Mouse (Mus musculus) embryo, embryonic 11.5 days (tissue): Measurements from ENCODE around the gene Iqschfp.

ENCODE experiments used
- DNase-seq: peaks from one replicate; pipeline ENCODE4 v3.0.0-alpha.2; 2012; ENCODE audit warnings: low read depth, low spot score

The Iqschfp gene

DNA sequence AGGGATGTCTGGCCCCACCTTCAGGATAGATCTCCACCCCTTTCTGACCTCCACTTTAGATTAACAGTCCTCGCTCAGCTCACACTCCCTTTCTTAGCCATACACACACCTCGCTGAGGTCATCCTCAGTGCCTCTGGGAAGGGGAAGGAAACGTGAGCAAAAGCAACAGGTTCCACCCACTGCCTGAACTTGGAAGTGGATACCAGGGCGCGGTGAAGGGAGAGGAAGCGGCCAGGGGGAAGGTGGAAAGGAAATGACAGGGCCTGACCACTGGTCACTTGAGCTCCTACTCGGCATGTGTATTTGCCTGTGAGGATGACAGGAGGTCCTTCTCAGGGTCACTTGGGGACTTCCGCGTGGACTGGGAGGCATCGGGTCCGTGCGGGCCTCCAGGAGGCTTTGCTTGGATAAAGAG is 601.1 kb downstream of the Iqschfp start:
- peak; percentile 35 for DNase-seq

- DNase-seq, result peak; percentile 76
Observed at GRCm38 (mm10) chr3:68493586-68494295, 601.7 kb downstream of the Iqschfp start.

DNA sequence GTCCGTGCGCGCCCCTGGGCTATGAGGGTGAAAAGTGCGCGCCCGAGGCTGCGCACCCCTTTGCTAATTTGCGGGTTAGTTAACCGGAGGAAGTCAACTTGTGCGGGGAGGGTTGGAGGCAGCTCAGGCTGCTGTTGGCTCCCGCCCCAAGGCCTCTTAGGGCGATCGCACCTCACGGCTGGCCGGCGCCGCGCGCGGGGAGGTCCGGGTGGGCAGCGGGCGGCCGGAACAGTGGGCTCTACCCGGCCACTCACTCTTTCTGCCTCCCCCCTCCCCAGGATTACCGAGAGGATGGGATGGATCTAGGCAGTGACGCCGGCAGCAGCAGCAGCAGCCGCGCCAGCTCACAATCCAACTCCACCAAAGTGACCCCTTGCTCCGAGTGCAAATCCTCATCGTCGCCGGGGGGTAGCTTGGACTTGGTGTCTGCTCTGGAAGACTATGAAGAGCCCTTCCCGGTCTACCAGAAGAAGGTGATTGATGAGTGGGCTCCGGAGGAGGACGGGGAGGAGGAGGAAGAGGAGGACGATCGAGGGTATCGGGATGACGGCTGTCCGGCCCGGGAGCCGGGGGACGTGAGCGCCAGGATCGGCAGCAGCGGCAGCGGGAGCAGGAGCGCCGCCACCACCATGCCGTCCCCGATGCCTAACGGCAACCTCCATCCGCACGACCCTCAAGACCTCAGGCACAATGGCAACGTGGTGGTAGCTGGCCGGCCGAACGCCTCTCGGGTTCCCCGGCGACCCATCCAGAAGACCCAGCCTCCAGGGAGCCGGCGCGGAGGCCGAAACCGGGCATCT is 602.5 kb downstream of the Iqschfp start:
- DNase-seq, result no peak

- peak; percentile 47 for DNase-seq
Observed at GRCm38 (mm10) chr3:68495096-68495735, 603.2 kb downstream of the Iqschfp start.

GRCm38 (mm10) chr3:68495736-68496242 is 603.8 kb downstream of the Iqschfp start:
- DNase-seq, result no peak

- DNase-seq, result no peak
Observed at GRCm38 (mm10) chr3:68496513-68496912, 604.5 kb downstream of the Iqschfp start.

DNA sequence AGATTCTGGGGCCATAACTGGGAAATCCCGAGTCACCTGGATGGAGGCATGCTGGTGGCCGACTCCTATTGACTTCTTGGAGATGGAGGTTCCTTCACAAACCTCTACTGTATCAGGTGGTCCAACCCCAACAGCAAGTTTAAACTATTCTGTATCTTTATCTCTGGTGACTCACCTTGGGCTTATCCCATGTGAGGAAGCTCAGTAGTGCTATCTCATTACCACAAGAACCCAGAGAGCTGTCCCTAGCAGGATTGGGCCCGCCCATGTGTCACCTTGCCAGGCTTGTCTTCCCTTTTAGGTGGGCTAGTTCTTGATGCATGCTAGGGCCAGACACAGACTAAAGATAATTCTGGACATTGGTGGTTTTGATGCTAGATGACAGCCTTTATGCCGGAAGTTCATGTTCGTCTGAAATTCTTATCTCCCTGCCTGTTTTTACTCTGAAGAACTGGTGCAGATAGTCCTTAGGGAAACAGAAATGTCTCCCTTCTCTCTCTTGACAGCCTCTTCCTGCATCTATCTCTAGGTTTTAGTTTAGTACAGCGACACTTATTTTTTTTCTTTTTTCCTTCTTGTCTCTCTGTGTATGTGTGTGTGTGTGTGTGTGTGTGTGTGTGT is 607.6 kb downstream of the Iqschfp start:
- no peak for DNase-seq

- no peak for DNase-seq
Observed at GRCm38 (mm10) chr3:68504838-68505237, 612.8 kb downstream of the Iqschfp start.

DNA sequence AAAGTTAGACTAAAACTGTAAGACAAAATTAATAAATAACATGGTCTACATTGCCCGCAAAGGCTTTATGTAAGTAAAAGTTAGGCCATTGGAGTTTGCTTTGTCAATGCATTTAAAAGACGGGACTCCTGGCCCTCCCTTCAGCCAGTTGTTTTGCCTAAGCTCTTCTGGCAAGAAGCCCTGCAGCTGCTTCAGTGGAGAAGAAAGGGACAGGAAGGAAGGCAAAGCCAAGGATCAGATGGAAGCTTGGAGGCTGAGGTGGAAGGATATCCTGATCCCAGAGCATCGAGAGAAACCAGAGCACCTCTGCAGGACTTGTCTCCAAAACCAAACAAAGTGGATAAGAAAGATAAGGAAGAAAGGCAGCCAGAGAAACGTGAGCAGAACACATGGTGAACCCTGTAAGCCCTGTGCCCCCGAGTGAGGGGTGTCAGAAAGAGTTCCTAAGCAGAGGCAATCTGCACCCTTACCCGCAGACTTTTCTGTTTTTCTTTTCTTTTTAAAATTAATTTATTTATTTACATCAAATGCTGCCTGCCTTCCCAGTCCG is 614.8 kb downstream of the Iqschfp start:
- no peak for DNase-seq

DNA sequence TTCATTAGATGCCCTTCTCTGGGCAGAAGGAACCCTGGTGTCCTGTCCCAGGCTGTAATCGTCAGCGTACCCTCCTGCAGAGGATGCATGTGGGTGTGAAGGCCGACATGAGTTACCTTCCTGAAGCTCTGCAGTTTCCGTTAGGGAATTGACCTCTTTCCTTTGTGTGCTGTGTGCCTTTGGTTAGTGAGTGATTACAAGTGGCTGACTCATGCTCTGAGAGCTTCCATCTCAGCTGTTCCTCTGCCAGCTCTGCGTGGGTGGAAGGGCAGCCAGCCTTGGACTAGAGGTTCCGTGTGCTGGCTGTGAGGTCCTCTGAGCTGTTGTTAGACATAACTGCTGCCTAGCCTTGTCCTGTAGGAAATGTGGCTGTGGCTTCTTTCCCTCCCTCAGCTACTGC is 616.6 kb downstream of the Iqschfp start:
- no peak for DNase-seq

- no peak for DNase-seq
Observed at GRCm38 (mm10) chr3:68510872-68511271, 618.8 kb downstream of the Iqschfp start.

DNA sequence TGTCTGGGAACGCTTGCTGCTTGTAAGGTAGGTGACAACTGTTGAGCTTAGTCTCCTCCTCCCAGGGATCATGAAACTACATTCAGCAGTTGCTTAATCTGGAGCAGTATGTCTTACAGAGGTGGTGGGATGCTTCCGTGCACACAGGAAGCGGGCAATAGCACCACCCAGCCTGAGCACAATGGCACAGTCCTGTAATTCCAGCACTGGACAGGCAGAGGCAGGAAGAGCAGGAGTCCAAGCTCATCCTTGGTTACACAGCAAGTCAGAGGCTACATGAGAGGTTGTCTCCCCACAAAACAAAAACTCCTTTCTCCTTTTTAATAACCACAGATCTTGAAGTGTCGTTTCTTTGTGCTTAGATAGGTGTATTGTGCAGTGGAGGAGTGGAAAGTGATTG is 619.7 kb downstream of the Iqschfp start:
- DNase-seq, result no peak

DNA sequence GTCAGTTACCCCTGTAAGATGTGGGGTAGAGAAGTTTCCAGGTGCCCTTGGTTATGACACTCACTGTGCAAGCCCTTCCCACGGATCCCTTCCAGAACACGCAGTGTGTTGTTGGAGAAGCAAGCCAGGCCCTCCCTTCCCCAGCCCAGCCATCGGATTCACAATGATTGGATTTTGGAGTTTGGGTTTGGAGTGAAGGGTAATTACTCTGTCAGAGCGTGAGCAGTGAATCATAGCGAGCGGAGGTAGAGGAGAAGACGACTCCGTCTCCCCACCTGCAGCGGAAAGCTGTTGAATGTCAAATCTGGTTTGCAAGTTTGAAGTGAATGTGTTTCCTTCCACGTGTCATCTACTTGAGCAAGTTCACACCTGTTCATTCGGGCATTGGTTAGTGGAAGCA is 620.3 kb downstream of the Iqschfp start:
- no peak for DNase-seq

DNA sequence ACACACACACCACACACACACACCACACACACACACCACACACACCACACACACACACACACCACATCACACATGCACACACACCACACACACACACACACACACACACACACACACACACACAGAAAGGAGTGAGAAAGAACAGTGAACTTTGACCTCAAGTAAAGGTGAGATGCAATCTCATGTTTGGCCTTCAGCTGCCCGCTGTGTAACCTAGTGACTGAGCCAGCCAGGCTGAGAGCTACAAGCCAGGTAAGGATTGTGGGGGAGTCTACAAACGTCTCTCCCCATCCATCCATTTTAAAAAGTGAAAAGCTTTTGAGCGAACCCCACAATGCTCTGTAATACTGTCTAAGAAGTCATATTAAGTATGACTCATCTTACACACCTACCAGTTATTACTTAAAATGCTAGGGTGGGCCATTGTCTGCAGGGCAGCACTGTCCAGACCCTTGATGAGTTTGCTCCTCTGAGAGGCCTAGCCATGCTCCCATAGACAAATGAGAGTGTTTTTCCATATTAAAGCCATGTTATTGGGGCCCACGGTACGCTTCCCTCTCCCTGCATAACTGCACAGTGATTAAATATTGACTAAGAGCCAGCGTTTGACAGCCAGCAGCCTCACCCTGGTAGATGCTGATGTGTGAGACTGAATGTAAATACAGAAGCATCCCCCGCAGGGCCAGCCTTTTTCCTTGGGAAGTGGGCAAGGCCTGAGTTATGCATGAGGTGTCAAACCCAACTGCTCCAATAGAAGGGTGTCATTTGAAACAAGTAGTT is 621.5 kb downstream of the Iqschfp start:
- DNase-seq, result no peak

GRCm38 (mm10) chr3:68514120-68514497 is 622.1 kb downstream of the Iqschfp start:
- no peak for DNase-seq

GRCm38 (mm10) chr3:68514717-68515116 is 622.7 kb downstream of the Iqschfp start:
- no peak for DNase-seq

GRCm38 (mm10) chr3:68516393-68517081 is 624.5 kb downstream of the Iqschfp start:
- DNase-seq, result no peak

- DNase-seq, result no peak
Observed at GRCm38 (mm10) chr3:68517236-68517635, 625.2 kb downstream of the Iqschfp start.

DNA sequence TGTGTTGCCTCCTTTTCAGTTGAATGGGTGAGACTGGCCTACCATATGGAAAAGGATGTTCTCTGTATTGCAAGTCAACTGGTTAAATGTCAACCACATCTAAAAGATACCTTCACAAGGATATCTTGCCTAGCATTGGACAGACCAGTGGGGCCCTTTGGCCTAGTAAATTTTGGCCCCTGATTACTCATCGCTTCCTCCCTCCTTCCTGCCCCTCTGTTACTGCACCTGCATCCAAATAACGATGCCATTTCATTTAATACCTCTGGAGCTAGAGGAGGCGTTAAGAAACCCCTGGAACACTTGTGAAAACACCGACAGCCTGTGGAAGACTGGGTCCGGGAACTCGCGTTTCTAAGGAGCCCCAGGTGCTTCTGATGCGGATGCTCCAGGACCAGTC is 626.0 kb downstream of the Iqschfp start:
- no peak for DNase-seq

DNA sequence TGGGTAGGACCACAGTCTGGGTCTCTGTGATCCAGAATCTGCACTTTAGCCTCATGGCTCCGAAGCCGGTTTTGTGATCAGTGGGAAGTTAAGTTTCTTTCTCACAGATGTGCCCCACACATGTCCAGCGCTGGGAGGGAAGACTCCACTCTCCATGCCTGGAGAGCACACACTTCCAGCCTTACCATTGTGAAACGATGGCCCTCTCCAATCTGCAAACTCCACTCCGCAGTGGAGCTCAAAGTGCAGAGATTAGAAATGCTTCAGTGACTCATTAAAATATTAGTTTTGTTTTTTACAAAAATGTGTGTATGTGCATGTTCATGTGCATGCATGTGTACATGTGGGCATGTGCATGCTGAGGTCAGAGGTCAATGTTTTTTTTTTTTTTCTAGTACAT is 626.6 kb downstream of the Iqschfp start:
- no peak for DNase-seq
